Mouse (Mus musculus) embryonic facial prominence, embryonic 15.5 days (tissue): ENCODE measurements at regions not wholly inside any gene's neighbourhood (a gene's known extent, or its start where the extent isn't known, plus 50 kb on each side); places are given as distances from the start of the nearest gene placed in this dataset.
"Not testable (repeated sequence)": the region's sequence is repeated elsewhere in the genome, so short reads cannot be mapped to it uniquely, and the experiment has no call there.

Source experiments
- ATAC-seq: fragments of 200-750 bp; cut with Nextera tagmentation; 2 replicates; pipeline ENCODE4 v1.8.0; 2017; ENCODE audit warnings: low read depth, moderate TSS enrichment; ENCODE audit not compliant: insufficient number of reproducible peaks, low FRiP score, low TSS enrichment
- H3K27ac ChIP-seq: fragments of 300-500 bp; sonication (generic); replicated peaks from 2 replicates; pipeline ENCODE4 v1.5.1; 2015; ENCODE audit warnings: mild to moderate bottlenecking, inconsistent platforms
- H3K27me3 ChIP-seq: fragments of 300-500 bp; sonication (generic); 2 replicates; pipeline ENCODE4 v1.6.1; 2015; ENCODE audit warnings: inconsistent platforms
- H3K36me3 ChIP-seq: fragments of 300-500 bp; sonication (generic); 2 replicates; pipeline ENCODE4 v1.6.1; 2015; ENCODE audit warnings: mild to moderate bottlenecking, inconsistent platforms
- H3K4me1 ChIP-seq: fragments of 300-500 bp; sonication (generic); 2 replicates; pipeline ENCODE4 v1.6.1; 2015; ENCODE audit warnings: inconsistent platforms
- H3K4me2 ChIP-seq: fragments of 300-500 bp; sonication (generic); replicated peaks from 2 replicates; pipeline ENCODE4 v1.6.1; 2015; ENCODE audit warnings: mild to moderate bottlenecking, inconsistent platforms
- H3K4me3 ChIP-seq: fragments of 300-500 bp; sonication (generic); replicated peaks from 2 replicates; pipeline ENCODE4 v1.5.1; 2015; ENCODE audit warnings: mild to moderate bottlenecking, inconsistent platforms
- H3K9ac ChIP-seq: fragments of 300-500 bp; sonication (generic); 2 replicates; pipeline ENCODE4 v1.6.1; 2015; ENCODE audit warnings: inconsistent platforms
- H3K9me3 ChIP-seq: fragments of 300-500 bp; sonication (generic); replicated peaks from 2 replicates; pipeline ENCODE4 v1.6.1; 2016; ENCODE audit warnings: inconsistent platforms
- WGBS: fragments of 180-500 bp; shearing (Covaris S2); methylation state at CpG from one replicate; pipeline ENCODE4 v1.1.7; 2015; 5-methylcytosine and 5-hydroxymethylcytosine counted together

GRCm38 (mm10) chr5:117040878-117041277 lies 75.0 kb downstream of the Suds3 start:
- ATAC-seq: no peak
- Histone ChIP-seq H3K27me3 (no peaks in the 10 kb centered on the region), H3K9ac (no peak overlapping the region), H3K4me2 (no peak overlapping the region), H3K4me3 (no peak overlapping the region), H3K9me3 (no peaks in the 10 kb centered on the region), H3K4me1 (no peaks in the 10 kb centered on the region), H3K27ac (no peak overlapping the region), H3K36me3 (no peaks in the 10 kb centered on the region)
- WGBS: 67% methylated on average over 9 of the region's 9 CpGs

GRCm38 (mm10) chr5:117037261-117037660 lies 78.7 kb downstream of the Suds3 start:
- Histone ChIP-seq H3K27ac (no peak overlapping the region), H3K36me3 (no peaks in the 10 kb centered on the region), H3K27me3 (no peaks in the 10 kb centered on the region), H3K9ac (no peak overlapping the region), H3K4me1 (no peaks in the 10 kb centered on the region), H3K4me3 (no peak overlapping the region), H3K4me2 (no peak overlapping the region), H3K9me3 (peaks cover 3% of the 10 kb centered on the region; the same call in 1 of the 2 replicates)
- WGBS: 21% methylated on average over 3 of the region's 3 CpGs
- no peak for ATAC-seq

- no peak overlapping the region for H3K4me3 ChIP-seq
- ATAC-seq: no peak; the same call in 1 of the 2 replicates
- H3K36me3 ChIP-seq: no peaks in the 10 kb centered on the region
- no peaks in the 10 kb centered on the region for H3K4me1 ChIP-seq
- WGBS: 51% methylated on average over 10 of the region's 10 CpGs
- H3K27ac ChIP-seq: no peak overlapping the region
- H3K27me3 ChIP-seq: no peaks in the 10 kb centered on the region
- no peak overlapping the region for H3K9ac ChIP-seq
- H3K4me2 ChIP-seq: no peak overlapping the region
- H3K9me3 ChIP-seq: peaks cover 3% of the 10 kb centered on the region; the same call in 1 of the 2 replicates
These were observed 83.8 kb downstream of the Suds3 start for GRCm38 (mm10) chr5:117032130-117032529.

GRCm38 (mm10) chr5:117025689-117026383 lies 90.1 kb downstream of the Suds3 start:
- Histone ChIP-seq H3K9ac (no peak overlapping the region), H3K4me2 (no peak overlapping the region)
- ATAC-seq: no peak

GRCm38 (mm10) chr5:117018419-117019150 lies 97.3 kb downstream of the Suds3 start:
- Histone ChIP-seq H3K27me3 (no peaks in the 10 kb centered on the region), H3K9ac (no peak overlapping the region), H3K4me1 (no peaks in the 10 kb centered on the region), H3K27ac (no peak overlapping the region), H3K36me3 (no peaks in the 10 kb centered on the region), H3K4me3 (no peak overlapping the region), H3K9me3 (0 out of 2 replicates have a peak, but pooled peaks cover 8% of the 10 kb centered on the region), H3K4me2 (no peak overlapping the region)
- 83% methylated on average over 6 of the region's 6 CpGs for WGBS
- ATAC-seq: no peak

More at GRCm38 (mm10) chr5:117025689-117026383, 90.1 kb downstream of the Suds3 start:
- Histone ChIP-seq H3K36me3 (no peaks in the 10 kb centered on the region), H3K4me3 (no peak overlapping the region), H3K9me3 (no peaks in the 10 kb centered on the region), H3K27me3 (no peaks in the 10 kb centered on the region), H3K4me1 (no peaks in the 10 kb centered on the region), H3K27ac (no peak overlapping the region)
- WGBS: 79% methylated on average over 13 of the region's 13 CpGs

- no peak overlapping the region for H3K4me3 ChIP-seq
- H3K27ac ChIP-seq: no peak overlapping the region
- 0 out of 2 replicates have a peak, but pooled peaks cover 5% of the 10 kb centered on the region for H3K9me3 ChIP-seq
- H3K9ac ChIP-seq: no peak overlapping the region
- H3K36me3 ChIP-seq: no peaks in the 10 kb centered on the region
- WGBS: 73% methylated on average over 7 of the region's 7 CpGs
- no peak overlapping the region for H3K4me2 ChIP-seq
- no peaks in the 10 kb centered on the region for H3K27me3 ChIP-seq
- no peak for ATAC-seq
- H3K4me1 ChIP-seq: no peaks in the 10 kb centered on the region
These were observed 104.8 kb downstream of the Suds3 start for GRCm38 (mm10) chr5:117011128-117011527.

- no peaks in the 10 kb centered on the region for H3K36me3 ChIP-seq
- H3K4me2 ChIP-seq: no peak overlapping the region
- no peak overlapping the region for H3K4me3 ChIP-seq
- WGBS: 70% methylated on average over 20 of the region's 20 CpGs
- H3K27me3 ChIP-seq: no peaks in the 10 kb centered on the region
- no peaks in the 10 kb centered on the region for H3K4me1 ChIP-seq
- H3K9me3 ChIP-seq: no peaks in the 10 kb centered on the region
- no peak overlapping the region for H3K9ac ChIP-seq
- H3K27ac ChIP-seq: no peak overlapping the region
- no peak for ATAC-seq
These were observed 115.1 kb downstream of the Suds3 start for GRCm38 (mm10) chr5:117000770-117001201.

GRCm38 (mm10) chr5:116994508-116994907 lies 121.4 kb downstream of the Suds3 start:
- no peaks in the 10 kb centered on the region for H3K4me1 ChIP-seq
- WGBS: 72% methylated on average over 5 of the region's 5 CpGs
- ATAC-seq: no peak
- H3K9me3 ChIP-seq: 0 out of 2 replicates have a peak, but pooled peaks cover 6% of the 10 kb centered on the region
- H3K4me2 ChIP-seq: no peak overlapping the region
- no peaks in the 10 kb centered on the region for H3K36me3 ChIP-seq
- no peaks in the 10 kb centered on the region for H3K27me3 ChIP-seq
- H3K4me3 ChIP-seq: no peak overlapping the region
- no peak overlapping the region for H3K9ac ChIP-seq
- H3K27ac ChIP-seq: no peak overlapping the region

- Histone ChIP-seq H3K9ac (no peak overlapping the region), H3K4me2 (no peak overlapping the region), H3K36me3 (no peaks in the 10 kb centered on the region), H3K4me3 (no peak overlapping the region), H3K27me3 (no peaks in the 10 kb centered on the region), H3K27ac (no peak overlapping the region), H3K4me1 (no peaks in the 10 kb centered on the region), H3K9me3 (0 out of 2 replicates have a peak, but pooled peaks cover 6% of the 10 kb centered on the region)
- ATAC-seq: no peak
- 81% methylated on average over 1 of the region's 1 CpGs for WGBS
These were observed 122.2 kb downstream of the Suds3 start for GRCm38 (mm10) chr5:116993674-116994073.

- no peak for ATAC-seq
- Histone ChIP-seq H3K4me2 (no peak overlapping the region), H3K27ac (no peak overlapping the region), H3K4me1 (no peaks in the 10 kb centered on the region), H3K36me3 (no peaks in the 10 kb centered on the region), H3K27me3 (no peaks in the 10 kb centered on the region), H3K9ac (no peak overlapping the region), H3K9me3 (0 out of 2 replicates have a peak, but pooled peaks cover 6% of the 10 kb centered on the region), H3K4me3 (no peak overlapping the region)
- WGBS: 89% methylated on average over 6 of the region's 6 CpGs
These were observed 124.5 kb downstream of the Suds3 start for GRCm38 (mm10) chr5:116991461-116991860.

- not testable (repeated sequence) for H3K27me3 ChIP-seq, H3K4me3 ChIP-seq, H3K27ac ChIP-seq, H3K9me3 ChIP-seq, ATAC-seq, H3K9ac ChIP-seq, H3K36me3 ChIP-seq, H3K4me2 ChIP-seq, H3K4me1 ChIP-seq
- WGBS: 83% methylated on average over 4 of the region's 4 CpGs
These were observed 144.4 kb downstream of the Suds3 start for GRCm38 (mm10) chr5:116971474-116971873.
